Mouse (Mus musculus) MEL-GATA-1-ER (cell line): Measurements from ENCODE around the gene Smim14.

Experiments used
- DNase-seq: peaks from one replicate; pipeline ENCODE4 v3.0.0-alpha.2; 2012; ENCODE audit warnings: low read depth; ENCODE audit errors: extremely low read depth

Smim14 gene

DNA sequence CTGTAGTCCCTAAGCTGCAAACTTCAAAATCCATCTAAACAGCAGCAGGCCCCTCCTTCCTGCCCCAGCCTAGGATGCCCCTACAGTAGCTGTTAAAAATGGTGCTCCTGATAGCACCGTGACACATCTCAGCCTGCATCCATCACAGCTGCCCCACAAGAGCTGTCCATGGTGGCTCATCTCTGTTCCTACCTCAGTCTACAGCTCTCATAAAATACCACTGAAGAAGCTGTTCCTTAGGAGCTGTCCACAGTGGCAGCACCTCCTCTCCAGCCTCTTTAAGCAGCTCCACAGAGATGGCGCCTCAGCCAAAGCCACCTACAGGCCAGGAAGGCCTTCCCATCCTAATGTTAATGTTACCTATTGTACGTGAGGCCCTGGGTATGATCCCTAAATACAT is 70.1 kb downstream of the Smim14 start:
- DNase-seq, result peak; percentile 26

- no peak for DNase-seq
Measured at GRCm38 (mm10) chr5:65460361-65460760, 76.6 kb downstream of the Smim14 start.

DNA sequence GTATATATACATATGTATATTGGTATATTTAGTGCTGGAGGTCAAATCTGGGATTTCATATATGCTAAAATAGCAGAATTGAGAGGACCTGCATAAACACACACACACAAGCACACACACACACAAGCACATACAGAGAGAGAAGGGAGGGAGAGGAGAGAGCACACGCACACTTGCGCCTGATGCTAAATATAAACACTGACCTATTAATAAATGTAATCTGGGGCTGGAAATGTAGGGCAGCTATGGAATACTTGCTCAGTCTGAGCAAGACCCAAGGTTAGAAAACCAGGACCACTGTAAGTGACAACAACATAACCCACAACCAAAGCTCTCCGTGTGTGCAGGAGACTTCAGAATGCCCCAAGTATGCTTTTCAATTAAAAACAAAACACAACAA is 77.5 kb downstream of the Smim14 start:
- no peak for DNase-seq

- no peak for DNase-seq
Measured at GRCm38 (mm10) chr5:65457846-65458245, 79.1 kb downstream of the Smim14 start.

GRCm38 (mm10) chr5:65457086-65457827 is 79.7 kb downstream of the Smim14 start:
- no peak for DNase-seq

- DNase-seq, result no peak
Measured at GRCm38 (mm10) chr5:65454771-65455170, 82.2 kb downstream of the Smim14 start.

DNA sequence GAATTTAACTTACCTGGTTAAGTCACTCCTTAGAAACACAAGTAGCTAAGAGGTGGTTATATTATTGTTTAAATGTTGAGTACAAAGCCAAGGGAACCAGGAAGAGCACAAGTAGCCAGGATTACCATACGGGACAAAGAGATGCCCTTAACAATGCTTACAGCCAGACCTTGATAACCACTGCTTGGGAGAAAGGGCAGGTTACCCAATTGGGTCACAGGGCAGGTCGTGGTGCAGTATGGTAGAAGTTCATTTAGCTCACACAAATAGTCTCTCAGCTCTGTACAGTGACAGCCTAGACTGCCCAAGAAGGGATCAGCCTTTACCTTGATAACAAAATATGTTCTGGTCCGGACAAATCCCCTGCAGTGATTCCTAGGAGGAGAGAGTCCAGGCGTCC is 88.0 kb downstream of the Smim14 start:
- no peak for DNase-seq

DNA sequence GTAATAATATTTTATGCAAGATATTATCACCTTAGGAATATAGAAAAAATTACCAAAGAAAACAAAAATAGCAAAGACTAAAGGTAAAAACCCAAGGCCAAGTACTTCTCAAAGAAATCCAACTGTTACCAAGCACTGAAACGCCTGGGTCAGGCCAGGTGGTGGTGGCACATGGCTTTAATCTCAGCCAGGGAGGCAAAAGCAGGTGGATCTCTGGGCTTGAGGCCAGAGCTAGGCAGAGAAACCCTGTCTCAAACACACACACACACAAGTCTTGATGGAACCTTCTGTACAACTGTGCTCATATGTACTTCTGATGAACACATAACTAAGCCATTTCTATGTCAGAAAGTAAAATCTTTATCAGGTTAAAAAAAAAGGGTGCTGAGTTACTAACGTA is 89.2 kb downstream of the Smim14 start:
- DNase-seq, result no peak

- DNase-seq, result no peak
Measured at GRCm38 (mm10) chr5:65446756-65447155, 90.2 kb downstream of the Smim14 start.

GRCm38 (mm10) chr5:65444981-65445380 is 92.0 kb downstream of the Smim14 start:
- DNase-seq, result no peak

- DNase-seq, result no peak
Measured at GRCm38 (mm10) chr5:65438041-65438440, 98.9 kb downstream of the Smim14 start.

- DNase-seq, result peak; percentile 85
Measured at GRCm38 (mm10) chr5:65435806-65436561, 101.0 kb downstream of the Smim14 start, which contains the start of gene Ugdh. Gene Ugdh (minus strand): TSS chr5:65435949.

GRCm38 (mm10) chr5:65435363-65435805 is 101.6 kb downstream of the Smim14 start:
- peak; percentile 9 for DNase-seq

GRCm38 (mm10) chr5:65434471-65435362 is 102.3 kb downstream of the Smim14 start:
- peak; percentile 8 for DNase-seq

DNA sequence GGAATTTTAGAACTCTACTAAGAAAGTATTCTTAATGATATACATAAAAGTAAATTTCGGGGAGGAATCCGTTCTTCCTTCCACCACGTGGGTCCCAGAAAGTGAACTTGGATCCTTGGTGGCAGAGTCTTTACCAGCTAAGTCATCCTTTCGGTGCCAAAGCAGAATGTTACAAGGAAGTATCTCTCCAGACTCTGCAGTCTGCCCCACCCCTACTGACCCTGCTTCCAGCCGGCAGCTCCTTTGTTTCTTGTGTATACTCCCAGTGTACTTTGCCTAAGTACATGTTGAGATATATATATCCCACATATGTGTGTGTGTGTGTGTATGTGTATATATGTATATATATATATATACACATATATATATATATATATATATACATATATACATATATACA is 107.5 kb downstream of the Smim14 start:
- DNase-seq, result no peak

GRCm38 (mm10) chr5:65428321-65428720 is 108.7 kb downstream of the Smim14 start:
- no peak for DNase-seq

- DNase-seq, result no peak
Measured at GRCm38 (mm10) chr5:65425251-65425650, 111.7 kb downstream of the Smim14 start.

DNA sequence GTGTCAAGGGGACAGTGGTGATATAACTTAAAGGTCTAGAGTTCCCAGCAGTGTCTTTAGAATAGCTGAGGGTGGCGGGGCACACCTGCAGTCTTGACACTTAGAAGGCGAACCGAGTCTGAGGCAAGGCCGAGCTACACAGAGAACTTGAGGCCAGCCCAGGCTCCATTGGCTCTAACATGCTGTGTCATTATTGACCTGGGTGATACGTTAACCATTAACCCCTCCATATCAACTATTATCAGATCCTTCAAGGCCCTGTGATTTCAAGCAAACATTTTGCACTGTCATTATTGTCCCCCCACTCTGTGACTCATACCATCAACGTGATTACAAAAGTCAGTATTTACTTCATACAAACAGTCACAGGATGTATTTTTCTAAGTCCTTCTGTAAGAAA is 112.8 kb downstream of the Smim14 start:
- DNase-seq, result no peak

DNA sequence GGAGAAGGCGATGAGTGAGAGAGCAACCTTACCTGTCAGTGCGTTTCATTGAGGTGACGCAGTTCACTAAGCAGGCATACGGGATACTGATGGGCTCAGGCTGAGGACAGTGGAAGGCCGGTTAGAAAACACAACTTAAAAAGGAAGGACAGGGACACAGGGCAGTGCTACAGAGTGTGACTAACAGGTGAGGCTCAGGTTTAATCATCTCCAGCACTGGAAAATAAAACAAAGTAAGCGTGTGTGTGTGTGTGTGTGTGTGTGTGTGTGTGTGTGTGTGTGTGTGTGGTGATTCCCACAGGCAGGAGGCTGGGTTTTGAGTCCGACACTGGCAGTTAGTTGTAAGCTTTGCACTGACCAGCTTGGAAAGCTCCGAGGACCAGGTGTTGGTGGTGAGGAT is 114.2 kb downstream of the Smim14 start:
- no peak for DNase-seq

DNA sequence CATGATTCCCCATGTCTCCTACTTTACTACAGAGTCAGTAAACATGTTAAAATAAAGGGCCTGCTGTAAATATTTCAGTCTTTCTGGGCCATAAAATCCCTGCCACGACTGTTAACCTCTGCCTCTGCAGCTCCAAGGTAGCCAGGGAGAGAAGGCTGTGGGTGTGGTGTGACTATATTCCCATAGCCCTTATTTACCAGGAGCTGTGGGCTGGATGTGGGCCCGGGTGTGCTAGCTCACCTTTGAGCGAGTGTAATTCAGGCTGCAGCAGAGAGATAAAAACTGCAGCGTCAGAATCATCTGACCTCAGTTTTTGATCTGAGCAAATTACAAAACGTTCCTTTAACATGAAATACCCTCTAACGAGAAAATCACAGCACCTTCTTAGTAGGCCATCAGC is 116.2 kb downstream of the Smim14 start:
- DNase-seq, result no peak

DNA sequence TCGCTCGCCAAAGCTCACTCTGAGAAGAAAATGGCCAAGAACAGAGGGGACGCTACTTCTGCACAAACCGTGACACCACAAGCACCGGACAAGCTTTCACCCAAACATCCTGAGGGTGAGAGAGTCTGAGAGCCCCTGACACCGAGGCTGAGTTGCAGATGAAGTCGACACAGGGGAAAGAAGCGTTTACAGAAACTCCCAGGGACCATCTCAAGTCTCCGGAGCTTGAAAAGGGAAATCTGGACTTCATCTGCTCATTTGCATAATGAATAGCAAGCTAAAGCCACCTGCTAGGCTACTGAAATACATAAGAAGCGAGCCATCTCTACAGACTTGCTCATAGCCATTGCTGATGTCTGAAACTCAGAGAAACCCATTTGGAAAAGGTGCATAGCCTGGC is 117.8 kb downstream of the Smim14 start:
- DNase-seq, result no peak
